Mouse (Mus musculus): ENCODE data around the gene Chrnd.

The Chrnd gene

GRCm38 (mm10) chr1:87185526-87185925 is 4.9 kb upstream of the Chrnd start:
- DNase-seq, result peak; percentile 27 to 28

GRCm38 (mm10) chr1:87186261-87187036 is 4.0 kb upstream of the Chrnd start:
- peak; percentile 21 to 29 for DNase-seq

DNA sequence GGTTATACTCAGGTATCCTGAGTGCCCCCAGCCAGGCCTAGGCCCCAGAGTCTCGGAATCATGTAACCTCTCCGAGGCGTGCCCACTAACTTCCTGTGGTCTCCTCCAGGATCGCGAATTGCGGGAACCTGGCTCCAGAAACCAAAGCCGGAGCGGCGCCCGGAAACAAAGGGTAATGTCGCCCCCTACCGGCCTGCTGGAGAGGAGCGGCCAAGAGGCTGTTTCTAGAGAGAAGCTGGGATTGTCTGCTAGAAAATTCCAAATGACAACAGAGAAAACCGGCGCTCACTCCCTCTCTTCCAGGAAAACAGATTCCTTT is 3.4 kb upstream of the Chrnd start:
- peak; percentile 72 to 73 for DNase-seq

DNA sequence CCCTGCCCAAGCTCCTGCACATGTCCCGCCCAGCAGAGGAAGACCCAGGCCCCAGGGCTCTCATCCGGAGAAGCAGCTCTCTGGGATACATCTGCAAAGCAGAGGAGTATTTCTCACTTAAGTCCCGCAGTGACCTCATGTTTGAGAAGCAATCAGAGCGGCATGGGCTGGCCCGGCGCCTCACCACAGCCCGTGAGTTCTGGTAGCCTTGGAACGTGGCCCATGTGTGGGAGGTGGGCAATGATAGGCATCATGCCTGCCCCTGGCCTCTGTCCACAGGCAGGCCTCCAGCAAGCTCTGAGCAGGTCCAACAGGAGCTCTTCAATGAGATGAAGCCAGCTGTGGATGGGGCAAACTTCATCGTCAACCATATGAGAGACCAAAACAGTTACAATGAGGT is 6.9 kb downstream of the Chrnd start:
- no peak for DNase-seq

GRCm38 (mm10) chr1:87198119-87199065 is 8.0 kb downstream of the Chrnd start:
- no peak for DNase-seq

DNA sequence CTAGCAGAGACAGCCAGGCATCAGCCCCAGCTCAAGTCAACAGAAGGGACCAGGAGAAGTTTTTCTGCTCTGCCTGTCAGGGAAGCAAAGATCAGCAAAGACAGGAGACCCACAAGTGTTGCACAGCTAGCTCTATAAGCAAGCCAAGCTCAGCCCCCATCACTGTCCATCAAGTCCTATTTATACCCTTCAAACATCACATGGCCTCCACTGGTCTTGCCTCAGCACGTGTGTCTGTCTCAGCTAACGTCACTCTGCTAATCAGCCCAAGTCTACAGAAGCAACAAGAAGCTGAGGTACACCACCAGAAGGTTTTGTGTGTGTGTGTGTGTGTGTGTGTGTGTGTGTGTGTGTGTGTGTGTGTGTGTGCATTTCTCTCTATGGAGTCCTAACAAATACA is 10.4 kb downstream of the Chrnd start:
- DNase-seq, result no peak

- DNase-seq, result no peak
Observed at GRCm38 (mm10) chr1:87201848-87202247, 11.4 kb downstream of the Chrnd start.

DNA sequence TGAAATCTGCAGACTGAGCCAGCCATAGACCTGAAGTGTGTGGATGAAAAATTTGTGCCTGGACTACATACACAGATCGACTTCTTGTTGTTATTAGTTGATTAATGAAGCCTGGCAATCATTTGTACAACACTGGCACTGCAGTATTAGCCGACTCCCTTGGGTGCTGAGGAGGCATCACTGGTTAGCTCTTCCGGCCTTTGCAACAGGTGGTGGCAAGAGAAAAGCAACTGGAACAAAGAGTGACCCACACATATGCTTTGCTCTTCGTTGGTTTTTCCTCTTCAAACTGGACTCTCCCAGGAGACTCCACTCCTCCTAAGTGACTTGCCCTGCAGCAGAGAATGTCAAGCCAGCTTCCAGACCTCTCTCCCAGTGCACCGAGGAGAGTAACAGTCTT is 13.4 kb downstream of the Chrnd start:
- no peak for DNase-seq

GRCm38 (mm10) chr1:87204465-87204864 is 14.1 kb downstream of the Chrnd start, which contains the start of gene Chrng:
Gene Chrng, plus strand, starts transcription at chr1:87204657.
- no peak for DNase-seq

GRCm38 (mm10) chr1:87205038-87205437 is 14.6 kb downstream of the Chrnd start:
- DNase-seq, result no peak

GRCm38 (mm10) chr1:87205502-87205901 is 15.1 kb downstream of the Chrnd start:
- no peak for DNase-seq

DNA sequence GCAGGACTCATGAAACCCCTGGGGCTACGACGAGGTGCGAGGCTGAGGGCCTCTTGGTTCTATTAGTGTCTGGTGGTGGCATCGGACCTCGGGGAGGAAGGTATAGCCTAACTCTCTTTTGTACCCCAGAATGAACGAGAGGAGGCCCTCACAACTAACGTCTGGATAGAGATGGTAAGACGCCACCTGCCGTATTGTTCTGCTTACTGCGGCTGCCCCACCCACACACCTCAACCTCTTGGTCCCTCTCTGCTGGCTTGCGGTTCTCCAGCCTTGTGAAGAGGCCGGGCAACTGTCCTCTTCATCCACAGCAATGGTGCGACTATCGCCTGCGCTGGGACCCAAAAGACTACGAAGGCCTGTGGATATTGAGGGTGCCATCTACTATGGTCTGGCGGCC is 15.9 kb downstream of the Chrnd start:
- DNase-seq, result peak; percentile 39 to 41

DNA sequence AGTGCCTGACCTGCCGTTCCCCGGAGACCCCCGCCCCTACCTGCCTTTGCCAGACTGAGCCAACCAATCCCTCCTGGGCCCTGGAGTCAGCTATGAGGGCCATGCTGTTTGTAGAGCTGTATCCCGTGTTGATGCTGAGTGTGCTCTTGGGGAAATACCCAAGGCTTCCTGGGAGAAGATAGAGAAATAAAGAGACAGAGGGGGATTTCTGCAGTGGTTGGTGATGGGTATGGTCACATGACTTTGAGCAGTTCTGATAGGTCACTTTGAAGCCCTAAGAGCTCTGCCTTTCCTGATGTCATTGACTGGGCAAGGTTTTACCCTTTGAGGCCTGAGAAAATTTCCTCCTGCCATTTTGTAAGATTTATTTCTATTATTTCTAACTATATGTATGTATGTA is 21.0 kb downstream of the Chrnd start:
- no peak for DNase-seq

GRCm38 (mm10) chr1:87213735-87214704 is 23.6 kb downstream of the Chrnd start, which contains the start of gene Eif4e2:
Gene Eif4e2, plus strand, starts transcription at chr1:87213914.
- peak; percentile 95 for DNase-seq

DNA sequence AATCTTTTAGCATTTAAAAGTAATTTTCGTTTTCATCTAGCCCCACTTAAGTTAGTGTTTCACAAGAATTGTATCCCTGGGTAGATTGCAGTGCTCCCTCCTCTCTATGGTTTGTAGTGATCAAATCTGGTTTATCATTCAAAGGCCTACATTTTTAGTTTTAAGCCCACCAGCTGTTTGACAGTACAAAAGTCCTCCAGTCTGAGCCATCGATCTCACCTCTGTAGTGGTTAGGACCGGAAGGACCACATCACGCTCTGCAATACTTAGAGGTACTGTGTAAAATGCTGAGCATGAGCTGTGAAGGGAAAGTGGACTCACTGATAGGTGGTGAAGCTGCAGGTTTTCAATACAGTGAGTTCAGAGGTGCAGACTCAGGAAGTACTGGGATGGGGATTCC is 24.3 kb downstream of the Chrnd start:
- DNase-seq, result peak; percentile 12 to 16

GRCm38 (mm10) chr1:87217938-87218337 is 27.5 kb downstream of the Chrnd start:
- DNase-seq, result peak; percentile 18 to 19

GRCm38 (mm10) chr1:87225739-87226138 is 35.3 kb downstream of the Chrnd start:
- DNase-seq, result no peak

- DNase-seq, result no peak
Observed at GRCm38 (mm10) chr1:87226409-87227159, 36.2 kb downstream of the Chrnd start.

GRCm38 (mm10) chr1:87227160-87227550 is 36.7 kb downstream of the Chrnd start:
- no peak for DNase-seq

DNA sequence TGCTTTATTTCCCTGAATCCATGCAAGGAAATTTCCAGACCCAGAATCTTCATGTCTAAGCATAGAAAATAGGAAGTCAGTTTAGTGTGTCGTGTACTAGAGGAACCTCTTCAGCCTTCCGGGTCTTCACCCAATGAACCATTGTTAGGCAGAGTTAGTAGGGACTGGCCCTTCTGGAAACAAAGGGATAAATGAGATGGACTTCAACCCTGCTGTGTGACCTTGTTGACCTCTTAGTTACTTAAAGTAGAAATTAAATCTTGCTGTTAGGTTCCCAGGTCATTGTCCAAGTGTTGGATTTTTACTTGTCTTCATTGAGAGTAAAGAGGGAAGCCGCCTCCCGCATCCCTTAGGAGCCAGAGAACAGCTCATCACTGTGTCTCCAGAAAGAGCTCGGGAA is 40.2 kb downstream of the Chrnd start:
- DNase-seq, result no peak

DNA sequence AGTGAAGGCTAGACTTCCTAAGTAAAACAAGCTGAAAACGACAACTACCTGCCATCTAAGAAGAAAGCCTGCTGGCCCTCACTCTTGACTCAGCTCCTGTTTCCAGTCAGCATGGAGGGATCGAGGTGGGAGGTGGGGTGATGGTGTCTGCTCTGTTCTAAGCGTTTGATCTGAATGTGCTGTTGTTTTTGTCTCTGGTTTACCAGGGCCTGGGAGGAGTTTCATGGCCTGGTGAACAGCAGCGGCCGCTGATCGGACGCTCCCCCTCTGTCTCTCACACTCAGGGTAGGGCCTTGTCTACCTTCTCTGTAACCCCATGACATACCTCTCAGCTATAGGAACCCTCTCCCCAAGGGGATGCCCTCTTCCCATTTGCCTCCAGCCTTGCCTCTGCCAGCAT is 41.8 kb downstream of the Chrnd start:
- DNase-seq, result no peak

DNA sequence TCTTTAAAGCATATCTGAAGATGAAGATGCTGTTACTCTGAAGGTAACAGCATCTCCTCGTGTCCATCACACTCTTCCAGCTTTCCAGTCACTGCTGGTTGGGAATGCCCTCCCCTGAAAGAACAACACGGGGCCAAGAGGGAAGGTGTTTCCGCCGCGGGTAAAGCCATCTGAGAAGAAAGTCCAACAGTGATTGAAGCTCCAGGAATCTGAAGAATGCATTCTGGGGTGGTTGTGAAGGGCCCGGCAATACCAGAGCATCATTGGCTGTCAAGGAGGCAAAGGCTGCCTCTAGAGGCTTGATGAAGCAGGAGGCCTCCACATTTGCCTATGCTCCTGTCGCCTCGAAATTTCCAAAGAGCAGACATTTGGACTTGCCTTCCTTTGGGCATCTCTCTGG is 48.6 kb downstream of the Chrnd start:
- no peak for DNase-seq

Measured in B cell, adult 2 months (primary cell).